Mouse (Mus musculus): ENCODE measurements around the gene Capn15.

Gene Capn15

GRCm38 (mm10) chr17:25993489-25993888 lies 7.9 kb upstream of the Capn15 start:
- DNase-seq (ENCODE audit: low spot score in 2 of 2): no peak

- no peak for DNase-seq (ENCODE audit: low spot score in 2 of 2)
Observed at GRCm38 (mm10) chr17:25992274-25992673, 6.7 kb upstream of the Capn15 start.

- no peak for DNase-seq (ENCODE audit: low spot score in 2 of 2)
Observed at GRCm38 (mm10) chr17:25990331-25990730, 4.7 kb upstream of the Capn15 start.

GRCm38 (mm10) chr17:25984556-25985305 lies 865 bp downstream of the Capn15 start:
- no peak for DNase-seq (ENCODE audit: low spot score in 2 of 2)

GRCm38 (mm10) chr17:25984066-25984465 lies 1.5 kb downstream of the Capn15 start:
- DNase-seq (ENCODE audit: low spot score in 2 of 2): no peak

- DNase-seq (ENCODE audit: low spot score in 2 of 2): no peak
Observed at GRCm38 (mm10) chr17:25982913-25983312, 2.7 kb downstream of the Capn15 start.

- DNase-seq (ENCODE audit: low spot score in 2 of 2): no peak
Observed at GRCm38 (mm10) chr17:25980854-25981253, 4.7 kb downstream of the Capn15 start.

GRCm38 (mm10) chr17:25979829-25980738 lies 5.5 kb downstream of the Capn15 start:
- no peak for DNase-seq (ENCODE audit: low spot score in 2 of 2)

GRCm38 (mm10) chr17:25970954-25971707 lies 14.5 kb downstream of the Capn15 start:
- DNase-seq (ENCODE audit: low spot score in 2 of 2): no peak

GRCm38 (mm10) chr17:25970448-25970847 lies 15.1 kb downstream of the Capn15 start:
- no peak for DNase-seq (ENCODE audit: low spot score in 2 of 2)

- DNase-seq (ENCODE audit: low spot score in 2 of 2): no peak
Observed at GRCm38 (mm10) chr17:25968176-25968575, 17.4 kb downstream of the Capn15 start.

- no peak for DNase-seq (ENCODE audit: low spot score in 2 of 2)
Observed at GRCm38 (mm10) chr17:25967652-25968051, 17.9 kb downstream of the Capn15 start.

GRCm38 (mm10) chr17:25964271-25964670 lies 21.3 kb downstream of the Capn15 start:
- DNase-seq (ENCODE audit: low spot score in 2 of 2): no peak

- DNase-seq (ENCODE audit: low spot score in 2 of 2): no peak
Observed at GRCm38 (mm10) chr17:25962413-25962905, 23.1 kb downstream of the Capn15 start.

- no peak for DNase-seq (ENCODE audit: low spot score in 2 of 2)
Observed at GRCm38 (mm10) chr17:25961566-25961965, 24.0 kb downstream of the Capn15 start.

- no peak for DNase-seq (ENCODE audit: low spot score in 2 of 2)
Observed at GRCm38 (mm10) chr17:25959630-25960467, 25.7 kb downstream of the Capn15 start.

- no peak for DNase-seq (ENCODE audit: low spot score in 2 of 2)
Observed at GRCm38 (mm10) chr17:25958771-25959494, 26.7 kb downstream of the Capn15 start.

GRCm38 (mm10) chr17:25957586-25958051 lies 28.0 kb downstream of the Capn15 start:
- no peak for DNase-seq (ENCODE audit: low spot score in 2 of 2)

GRCm38 (mm10) chr17:25956631-25957030 lies 29.0 kb downstream of the Capn15 start:
- no peak for DNase-seq (ENCODE audit: low spot score in 2 of 2)

GRCm38 (mm10) chr17:25956201-25956600 lies 29.4 kb downstream of the Capn15 start:
- DNase-seq (ENCODE audit: low spot score in 2 of 2): no peak
